Mouse (Mus musculus) lung, postnatal 0 days (tissue): ENCODE measurements around the gene Bend4.

Experiments
- CTCF ChIP-seq: IDR thresholded peaks from 2 replicates; pipeline ENCODE4 v1.5.1; 2016; ENCODE audit warnings: antibody characterized with exemption, mild to moderate bottlenecking
- EP300 ChIP-seq: IDR thresholded peaks from 2 replicates; pipeline ENCODE4 v1.6.1; 2016; ENCODE audit warnings: antibody characterized with exemption, mild to moderate bottlenecking, control low read depth

DNA sequence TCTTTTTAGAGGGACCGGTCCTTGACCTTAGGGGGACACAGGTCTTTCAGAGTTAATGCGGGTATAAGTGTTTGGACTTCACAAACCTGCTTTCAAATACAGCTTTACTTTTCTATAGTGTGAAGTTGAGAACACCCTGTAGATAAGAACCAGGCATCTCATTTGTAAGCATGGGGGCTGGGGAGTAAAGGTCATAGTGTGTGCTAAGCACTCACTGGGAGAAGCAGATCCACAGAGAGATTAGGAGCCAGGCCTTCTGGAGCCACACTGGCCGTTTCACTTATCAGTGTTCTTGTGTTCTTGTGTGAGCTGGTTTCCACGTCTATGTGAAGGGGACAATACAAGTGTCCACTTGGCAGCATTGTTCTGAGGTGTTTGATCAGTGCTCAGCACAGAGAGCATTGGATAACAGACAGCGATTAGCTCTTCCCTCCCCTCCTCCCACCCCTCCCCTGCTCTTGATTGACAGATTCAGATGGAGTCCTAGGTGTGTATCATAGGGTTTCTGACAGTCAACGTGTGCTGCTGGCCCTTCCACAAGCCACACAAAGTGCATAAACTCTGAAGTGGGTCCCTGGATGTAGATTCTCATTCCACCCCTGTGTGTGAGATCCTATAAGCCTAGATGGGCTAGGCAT lies 14.8 kb upstream of the Bend4 start:
- no peak for TF ChIP-seq EP300
- TF ChIP-seq CTCF = no peak
